Mouse (Mus musculus): ENCODE measurements around the gene Ggt1. TPM values are rescaled to one million over a fixed set of nuclear protein-coding genes. Genes with fewer than 3 reads are reported as not detected.

The Ggt1 gene
- polyA plus RNA-seq, 1 experiment: 2.3 TPM

DNA sequence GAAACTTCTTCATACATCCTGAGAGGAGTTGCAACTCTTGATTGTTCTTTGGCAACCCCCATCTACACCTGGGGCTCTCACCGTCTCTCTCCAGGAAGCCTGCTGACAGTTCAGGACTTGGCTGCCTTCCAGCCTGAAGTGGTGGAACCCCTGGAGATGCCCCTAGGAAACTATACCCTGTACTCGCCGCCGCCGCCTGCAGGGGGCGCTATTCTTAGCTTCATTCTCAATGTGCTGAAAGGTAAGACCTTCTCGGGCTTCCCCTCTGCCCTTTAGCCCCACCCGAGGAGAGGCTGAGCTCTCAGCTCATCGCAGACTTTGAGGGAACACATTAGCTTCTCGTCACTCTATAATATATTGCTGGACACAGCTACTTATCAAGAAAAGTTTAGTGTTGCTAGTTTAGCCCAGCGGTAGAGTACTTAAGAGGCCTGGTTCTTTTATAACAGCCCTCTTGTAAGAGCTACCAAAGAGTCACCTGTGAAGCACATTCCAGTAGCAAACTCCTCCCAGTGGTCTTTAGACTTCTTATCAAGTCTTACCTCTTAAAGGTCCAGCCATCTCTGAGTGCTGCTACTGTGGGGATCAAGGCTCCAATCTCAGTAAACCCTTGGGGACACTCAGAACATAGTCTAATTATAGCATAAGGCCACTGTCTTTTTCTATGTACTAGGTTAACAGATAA is 43.9 kb downstream of the Ggt1 start:
- no peak for DNase-seq (ENCODE audit: low read depth)
- TF ChIP-seq POLR2A (IDR thresholded peaks at IDR 0.05; ENCODE audit: borderline replicate concordance, extremely low read depth, insufficient read depth, insufficient read length, poor library complexity, severe bottlenecking) (no peak), CTCF (IDR thresholded peaks at IDR 0.05; ENCODE audit: borderline replicate concordance, extremely low read depth, insufficient read depth, insufficient read length) (peak; percentile 37; the same call in 1 of the 2 replicates)

- TF ChIP-seq POLR2A (IDR thresholded peaks at IDR 0.05; ENCODE audit: borderline replicate concordance, extremely low read depth, insufficient read depth, insufficient read length, poor library complexity, severe bottlenecking) (no peak), CTCF (IDR thresholded peaks at IDR 0.05; ENCODE audit: borderline replicate concordance, extremely low read depth, insufficient read depth, insufficient read length) (no peak)
Observed at GRCm38 (mm10) chr10:75607253-75607652, 45.8 kb downstream of the Ggt1 start.

GRCm38 (mm10) chr10:75608975-75609374 is 47.6 kb downstream of the Ggt1 start:
- DNase-seq (ENCODE audit: low read depth): no peak
- no peak for TF ChIP-seq CTCF (IDR thresholded peaks at IDR 0.05; ENCODE audit: borderline replicate concordance, extremely low read depth, insufficient read depth, insufficient read length)
- TF ChIP-seq POLR2A (IDR thresholded peaks at IDR 0.05; ENCODE audit: borderline replicate concordance, extremely low read depth, insufficient read depth, insufficient read length, poor library complexity, severe bottlenecking): no peak

More at GRCm38 (mm10) chr10:75607253-75607652, 45.8 kb downstream of the Ggt1 start:
- DNase-seq (ENCODE audit: low read depth): no peak

DNA sequence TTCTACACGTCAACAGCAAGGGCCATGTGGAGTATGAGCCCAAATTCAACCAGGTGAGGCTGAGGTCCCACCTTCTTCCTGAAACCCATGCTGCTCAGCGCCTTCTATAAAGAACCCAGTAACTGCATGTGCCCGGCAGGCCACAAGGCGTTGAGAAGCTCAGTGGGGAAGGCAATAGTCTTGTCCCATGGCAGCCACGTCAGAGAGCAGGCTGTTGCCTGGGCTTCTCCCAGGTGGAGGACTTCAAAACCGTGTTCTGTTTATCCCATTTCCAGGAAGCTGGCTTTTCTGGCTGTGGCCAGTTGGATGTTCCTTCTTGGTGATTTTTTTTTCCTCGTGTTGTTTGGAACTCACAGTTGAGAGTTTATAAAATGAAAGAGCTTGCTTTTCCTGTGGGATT is 49.1 kb downstream of the Ggt1 start:
- no peak for DNase-seq (ENCODE audit: low read depth)
- no peak for TF ChIP-seq CTCF (IDR thresholded peaks at IDR 0.05; ENCODE audit: borderline replicate concordance, extremely low read depth, insufficient read depth, insufficient read length)
- no peak for TF ChIP-seq POLR2A (IDR thresholded peaks at IDR 0.05; ENCODE audit: borderline replicate concordance, extremely low read depth, insufficient read depth, insufficient read length, poor library complexity, severe bottlenecking)

GRCm38 (mm10) chr10:75616044-75616443 is 54.6 kb downstream of the Ggt1 start:
- TF ChIP-seq POLR2A (IDR thresholded peaks at IDR 0.05; ENCODE audit: borderline replicate concordance, extremely low read depth, insufficient read depth, insufficient read length, poor library complexity, severe bottlenecking): no peak
- TF ChIP-seq CTCF (IDR thresholded peaks at IDR 0.05; ENCODE audit: borderline replicate concordance, extremely low read depth, insufficient read depth, insufficient read length): no peak

GRCm38 (mm10) chr10:75620818-75621217 is 59.4 kb downstream of the Ggt1 start:
- no peak for DNase-seq (ENCODE audit: low read depth)
- TF ChIP-seq CTCF (IDR thresholded peaks at IDR 0.05; ENCODE audit: borderline replicate concordance, extremely low read depth, insufficient read depth, insufficient read length) (peak; percentile 11; the same call in 1 of the 2 replicates), POLR2A (IDR thresholded peaks at IDR 0.05; ENCODE audit: borderline replicate concordance, extremely low read depth, insufficient read depth, insufficient read length, poor library complexity, severe bottlenecking) (no peak)

More at GRCm38 (mm10) chr10:75616044-75616443, 54.6 kb downstream of the Ggt1 start:
- no peak for DNase-seq (ENCODE audit: low read depth)

DNA sequence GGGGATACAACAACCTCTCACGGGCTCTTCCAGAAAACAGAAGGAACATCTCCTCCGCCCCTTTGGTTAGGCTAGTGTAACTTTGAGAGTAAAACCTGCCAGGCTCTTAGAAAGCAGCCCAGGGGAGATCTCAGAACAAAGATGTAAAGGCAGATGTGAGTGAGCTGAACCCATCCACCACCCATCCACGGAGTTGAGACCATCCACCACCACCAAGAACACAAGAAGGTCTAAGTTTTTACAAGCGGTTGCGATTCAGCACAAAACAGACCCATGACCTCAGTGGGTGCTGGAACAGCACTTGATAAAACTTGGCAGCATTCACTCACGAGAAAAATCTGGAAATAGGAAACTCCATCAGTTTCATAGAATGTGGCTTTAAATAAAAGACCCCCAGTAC is 64.5 kb downstream of the Ggt1 start:
- no peak for DNase-seq (ENCODE audit: low read depth)
- TF ChIP-seq CTCF (IDR thresholded peaks at IDR 0.05; ENCODE audit: borderline replicate concordance, extremely low read depth, insufficient read depth, insufficient read length) (no peak), POLR2A (IDR thresholded peaks at IDR 0.05; ENCODE audit: borderline replicate concordance, extremely low read depth, insufficient read depth, insufficient read length, poor library complexity, severe bottlenecking) (no peak)

- DNase-seq (ENCODE audit: low read depth): no peak
- TF ChIP-seq POLR2A (IDR thresholded peaks at IDR 0.05; ENCODE audit: borderline replicate concordance, extremely low read depth, insufficient read depth, insufficient read length, poor library complexity, severe bottlenecking) (no peak), CTCF (IDR thresholded peaks at IDR 0.05; ENCODE audit: borderline replicate concordance, extremely low read depth, insufficient read depth, insufficient read length) (no peak)
Observed at GRCm38 (mm10) chr10:75626991-75627390, 65.6 kb downstream of the Ggt1 start.

DNA sequence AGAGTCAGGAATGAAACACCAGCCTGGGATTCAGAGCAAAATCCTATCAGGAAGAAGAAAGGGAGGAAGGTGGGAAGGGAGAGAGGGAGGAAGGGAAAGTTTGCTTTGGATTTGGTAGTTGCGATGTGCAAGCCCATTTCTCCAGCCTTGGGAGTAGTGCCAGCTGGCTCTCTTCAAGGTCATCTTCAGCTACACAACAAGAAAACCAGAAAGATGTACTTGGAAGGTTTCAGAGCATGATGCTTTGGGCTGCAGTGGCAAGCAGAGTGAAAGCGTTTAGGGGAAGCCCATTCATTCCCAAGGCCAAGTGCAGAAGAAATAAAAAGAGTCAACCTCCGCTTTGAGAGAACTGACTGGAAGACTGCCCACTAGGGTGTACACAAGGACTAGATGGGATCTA is 66.1 kb downstream of the Ggt1 start:
- TF ChIP-seq POLR2A (IDR thresholded peaks at IDR 0.05; ENCODE audit: borderline replicate concordance, extremely low read depth, insufficient read depth, insufficient read length, poor library complexity, severe bottlenecking) (no peak), CTCF (IDR thresholded peaks at IDR 0.05; ENCODE audit: borderline replicate concordance, extremely low read depth, insufficient read depth, insufficient read length) (no peak)

DNA sequence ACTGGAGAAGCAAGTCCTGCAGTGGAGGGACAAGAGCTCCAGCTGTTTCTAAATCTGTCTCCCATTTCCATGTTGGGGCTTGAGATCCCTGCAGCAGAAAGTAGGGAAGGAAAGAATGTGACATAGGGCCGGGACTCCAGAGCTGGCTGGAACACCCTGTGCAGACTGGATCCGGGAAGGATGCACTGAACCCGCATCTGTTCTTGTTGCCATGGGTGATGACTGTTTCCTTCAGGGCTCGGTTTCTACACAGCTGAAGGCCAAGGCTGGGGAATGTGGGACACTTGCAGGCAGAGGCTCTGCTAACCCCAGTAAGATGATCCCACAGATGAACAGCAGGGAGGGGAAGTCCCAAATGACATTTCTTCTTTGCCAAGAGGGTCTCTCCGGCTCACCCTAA is 71.2 kb downstream of the Ggt1 start:
- TF ChIP-seq POLR2A (IDR thresholded peaks at IDR 0.05; ENCODE audit: borderline replicate concordance, extremely low read depth, insufficient read depth, insufficient read length, poor library complexity, severe bottlenecking): no peak
- no peak for TF ChIP-seq CTCF (IDR thresholded peaks at IDR 0.05; ENCODE audit: borderline replicate concordance, extremely low read depth, insufficient read depth, insufficient read length)
- peak; percentile 35 for DNase-seq (ENCODE audit: low read depth)

More for the DNA sequence above, 66.1 kb downstream of the Ggt1 start:
- peak; percentile 46 for DNase-seq (ENCODE audit: low read depth)

DNA sequence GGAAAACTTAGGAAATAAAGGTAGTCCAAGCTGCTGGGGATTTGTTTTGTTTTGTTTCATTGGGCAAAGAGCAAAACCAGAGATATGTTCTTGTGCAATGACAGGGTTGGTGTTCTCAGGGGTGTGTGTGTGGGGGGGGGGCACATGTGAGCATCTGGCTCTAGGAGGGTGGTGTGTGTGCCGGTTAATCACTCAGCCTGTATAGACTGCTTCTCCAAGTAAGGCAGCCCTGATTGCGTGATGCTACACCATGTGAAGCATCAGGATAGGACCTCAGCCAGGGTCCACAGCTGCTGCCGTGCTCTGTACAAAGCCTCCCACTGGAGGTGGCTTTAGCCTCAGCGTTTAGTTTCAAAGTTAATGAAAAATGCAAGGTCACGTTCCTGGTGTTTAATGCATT is 71.6 kb downstream of the Ggt1 start:
- no peak for DNase-seq (ENCODE audit: low read depth)
- TF ChIP-seq CTCF (IDR thresholded peaks at IDR 0.05; ENCODE audit: borderline replicate concordance, extremely low read depth, insufficient read depth, insufficient read length) (no peak), POLR2A (IDR thresholded peaks at IDR 0.05; ENCODE audit: borderline replicate concordance, extremely low read depth, insufficient read depth, insufficient read length, poor library complexity, severe bottlenecking) (no peak)

GRCm38 (mm10) chr10:75633576-75634139 is 72.3 kb downstream of the Ggt1 start:
- no peak for DNase-seq (ENCODE audit: low read depth)

More at GRCm38 (mm10) chr10:75633576-75634139, 72.3 kb downstream of the Ggt1 start:
- TF ChIP-seq POLR2A (IDR thresholded peaks at IDR 0.05; ENCODE audit: borderline replicate concordance, extremely low read depth, insufficient read depth, insufficient read length, poor library complexity, severe bottlenecking) (no peak), CTCF (IDR thresholded peaks at IDR 0.05; ENCODE audit: borderline replicate concordance, extremely low read depth, insufficient read depth, insufficient read length) (no peak)

Measured in brain, embryonic 14.5 days (tissue).